Mouse (Mus musculus) common myeloid progenitor, adult 5-6 weeks (primary cell): ENCODE data around the gene Irgc1. TPM values are rescaled to one million over a fixed set of nuclear protein-coding genes. Genes with fewer than 3 reads are reported as not detected.

Experiments used
- ATAC-seq: replicated peaks from 2 replicates; pipeline ENCODE4 v1.8.0; 2016; ENCODE audit warnings: low read depth, mild to moderate bottlenecking, moderate TSS enrichment, inconsistent platforms; ENCODE audit not compliant: poor library complexity, severe bottlenecking
- total RNA-seq: library from RNA; stranded (forward); fragments of 200-1000, 187-1606 nt; gene quantifications from 2 replicates; pipeline ENCODE4 v1.2.3, GENCODE M21; 2017

Irgc1 gene
- total RNA-seq, 1 experiment from 2014 or later = not detected

GRCm38 (mm10) chr7:24441785-24442184 is 10.3 kb downstream of the Irgc1 start:
- peak; percentile 94 for ATAC-seq

DNA sequence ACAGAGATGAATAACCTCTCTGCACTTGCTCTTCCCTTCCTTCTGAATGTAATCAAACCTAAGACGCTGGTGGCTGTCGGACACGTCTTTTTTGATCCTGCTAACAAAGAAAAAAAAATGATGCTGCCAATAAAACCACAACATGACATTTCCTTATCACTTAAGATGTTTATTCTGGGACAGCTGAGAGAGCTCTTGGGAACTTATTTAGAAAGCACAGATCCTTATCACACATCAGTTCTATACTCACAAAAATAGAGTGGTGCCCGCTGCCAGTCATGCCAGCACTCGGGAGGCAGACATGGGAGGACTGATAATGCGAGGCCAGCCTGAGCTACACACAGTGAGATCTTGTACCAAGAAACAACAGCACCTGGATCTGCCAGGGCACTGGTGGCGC is 12.2 kb downstream of the Irgc1 start:
- ATAC-seq = no peak

- no peak for ATAC-seq
Measured at GRCm38 (mm10) chr7:24439191-24439590, 12.9 kb downstream of the Irgc1 start.

DNA sequence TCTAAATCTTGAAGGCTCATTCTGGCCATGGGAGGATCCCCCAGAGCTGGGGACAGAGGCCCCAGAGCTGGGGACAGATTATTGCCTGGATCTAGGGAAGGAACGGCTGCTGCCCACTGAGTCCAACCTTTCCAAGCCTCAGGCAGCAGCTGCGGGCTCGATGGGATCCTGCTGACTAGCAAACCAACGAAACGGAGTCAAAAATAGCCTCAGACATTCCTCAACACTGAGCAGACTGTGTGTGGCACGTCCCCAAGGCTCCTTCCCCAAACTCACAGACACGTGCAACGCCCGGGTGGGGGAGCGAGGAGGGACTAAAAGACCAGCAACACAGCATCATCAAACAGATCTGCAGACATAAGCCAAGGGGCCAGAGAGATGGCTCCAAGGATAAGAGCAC is 14.1 kb downstream of the Irgc1 start:
- no peak for ATAC-seq

DNA sequence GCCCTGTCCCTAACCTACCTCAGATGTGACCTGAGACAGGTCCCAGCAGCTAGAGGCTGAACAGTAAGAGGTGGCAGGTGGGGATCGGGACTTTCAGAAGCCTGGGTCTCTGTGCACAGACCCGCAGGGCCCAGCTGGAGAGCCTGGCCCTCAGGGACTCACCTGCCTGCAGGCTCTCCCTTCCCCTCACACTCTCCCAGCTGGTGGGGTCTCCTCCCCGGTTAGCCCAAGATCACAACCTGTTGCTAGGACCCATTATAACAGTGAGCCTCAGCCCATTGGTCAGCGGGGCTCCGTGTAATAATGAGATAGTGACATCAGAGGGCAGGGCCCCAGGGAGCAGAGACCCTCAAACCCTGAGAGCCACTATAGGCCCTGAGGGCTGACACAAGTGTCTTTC is 16.8 kb downstream of the Irgc1 start:
- ATAC-seq = no peak

DNA sequence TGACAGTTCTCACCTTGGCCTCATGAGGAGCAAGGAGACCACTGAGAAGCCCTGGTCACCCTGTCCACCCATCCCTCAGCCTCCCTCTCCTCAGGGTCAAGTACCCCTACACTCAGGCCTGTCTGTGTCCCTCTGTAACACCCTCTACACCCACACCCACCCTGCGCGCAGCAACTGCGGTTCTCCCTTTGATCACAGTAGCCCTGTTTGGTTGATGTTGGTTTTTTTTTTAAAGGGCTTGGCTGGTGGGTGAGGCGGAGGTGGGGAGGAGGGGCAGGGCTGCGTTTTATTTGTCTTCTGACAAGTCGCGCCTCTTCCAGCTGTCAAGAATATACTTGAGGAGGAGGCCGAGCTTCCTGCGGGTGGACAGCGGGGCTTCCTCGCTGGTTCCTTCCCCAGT is 20.4 kb downstream of the Irgc1 start:
- ATAC-seq = no peak

GRCm38 (mm10) chr7:24430551-24431345 is 21.3 kb downstream of the Irgc1 start:
- ATAC-seq = peak; percentile 45; the same call in 1 of the 2 replicates

DNA sequence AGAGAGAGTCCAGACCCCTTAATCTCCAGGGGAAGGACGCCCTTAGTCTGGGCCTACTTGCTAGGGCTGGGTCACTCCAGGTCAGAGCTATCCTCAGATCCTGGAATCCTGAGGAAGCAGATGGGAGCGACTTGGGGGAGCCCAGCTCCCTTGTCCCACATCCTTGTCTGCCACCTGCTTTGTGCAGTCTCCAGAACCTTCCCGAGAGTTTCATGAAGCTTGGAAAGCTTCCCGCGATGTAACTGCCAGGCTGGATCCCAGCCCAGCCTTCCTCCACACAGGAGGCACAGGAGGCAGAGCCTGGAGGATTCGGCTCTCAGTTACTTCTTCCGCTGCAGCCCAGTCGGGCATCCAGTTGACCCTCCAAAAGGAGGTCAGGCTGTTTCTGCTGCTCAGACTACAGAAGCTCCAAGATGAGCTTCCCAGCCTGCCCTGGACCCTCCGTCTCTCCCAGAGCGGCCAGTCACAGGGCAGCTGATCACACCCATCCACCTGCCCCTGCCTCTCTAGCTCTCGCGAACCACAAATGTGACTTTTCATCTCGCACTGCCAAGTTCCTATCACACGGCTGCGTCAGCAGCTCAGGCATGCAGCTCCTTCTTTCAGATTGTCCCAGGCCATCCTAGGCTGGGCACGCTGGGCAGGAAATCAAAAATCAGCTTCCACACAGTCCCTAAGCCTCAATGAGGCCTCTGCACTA is 22.5 kb downstream of the Irgc1 start:
- ATAC-seq = no peak

- ATAC-seq = no peak
Measured at GRCm38 (mm10) chr7:24428725-24429124, 23.4 kb downstream of the Irgc1 start.

- ATAC-seq = no peak
Measured at GRCm38 (mm10) chr7:24427168-24427567, 24.9 kb downstream of the Irgc1 start.

- no peak for ATAC-seq
Measured at GRCm38 (mm10) chr7:24425919-24426318, 26.2 kb downstream of the Irgc1 start.

DNA sequence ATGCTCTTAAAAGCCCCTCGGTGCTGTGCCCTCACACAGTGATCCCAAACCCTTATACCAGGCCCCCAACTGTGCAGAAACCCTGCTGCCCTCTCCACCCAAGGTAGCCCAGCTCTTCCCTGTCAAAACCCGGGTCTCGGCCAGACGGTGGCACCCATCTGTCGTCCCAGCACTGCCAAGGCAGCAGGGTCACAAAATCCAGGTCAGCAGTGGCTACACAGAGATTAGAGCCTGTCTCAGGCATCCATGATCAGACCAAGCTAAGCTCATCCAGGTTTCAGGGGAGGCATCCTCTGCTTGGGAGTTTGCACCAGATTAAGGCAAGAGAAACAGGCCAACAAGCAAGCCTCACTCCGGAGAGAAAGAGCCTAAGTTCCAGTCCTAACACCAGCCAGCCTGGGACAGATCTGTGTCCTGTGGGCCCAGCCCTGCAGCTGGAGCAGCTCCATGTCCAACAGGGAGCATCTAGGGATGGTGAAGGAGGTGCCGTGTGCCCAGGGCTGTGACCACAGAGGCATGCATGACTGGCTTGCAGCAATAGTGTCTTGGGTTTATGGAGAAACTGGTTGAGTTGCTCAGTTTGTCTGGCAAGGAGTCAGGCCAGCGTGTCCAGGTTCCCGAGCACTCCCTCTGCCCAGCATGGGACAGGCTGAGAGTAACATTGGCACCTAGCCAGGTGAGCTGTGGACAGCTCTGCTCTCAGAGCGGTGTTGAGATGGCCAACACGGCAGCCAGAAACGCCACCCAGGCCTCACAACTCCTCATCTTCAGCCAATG is 28.0 kb downstream of the Irgc1 start:
- ATAC-seq = no peak

GRCm38 (mm10) chr7:24423107-24423763 is 28.9 kb downstream of the Irgc1 start:
- ATAC-seq = no peak

- ATAC-seq = no peak
Measured at GRCm38 (mm10) chr7:24422251-24422650, 29.8 kb downstream of the Irgc1 start.

DNA sequence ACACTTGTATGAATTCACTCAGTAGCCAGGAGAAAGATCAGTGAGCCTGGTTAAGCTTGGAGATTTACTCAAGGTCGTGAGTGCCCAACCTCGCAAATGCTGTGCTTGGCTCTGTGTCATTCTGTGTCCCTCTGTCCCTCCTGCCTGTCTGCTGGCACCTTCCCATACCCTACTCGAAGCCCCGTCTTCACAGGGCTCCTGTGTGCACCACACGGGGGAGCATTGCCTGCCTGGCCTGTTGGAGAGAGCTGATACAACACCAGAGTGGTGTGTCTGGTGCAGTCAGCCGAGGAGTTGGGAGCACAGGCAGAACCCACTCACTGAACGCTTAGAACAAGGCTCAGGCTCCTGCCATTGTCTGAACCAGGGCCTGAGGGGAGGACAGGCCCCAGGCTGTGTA is 30.4 kb downstream of the Irgc1 start:
- ATAC-seq = no peak

DNA sequence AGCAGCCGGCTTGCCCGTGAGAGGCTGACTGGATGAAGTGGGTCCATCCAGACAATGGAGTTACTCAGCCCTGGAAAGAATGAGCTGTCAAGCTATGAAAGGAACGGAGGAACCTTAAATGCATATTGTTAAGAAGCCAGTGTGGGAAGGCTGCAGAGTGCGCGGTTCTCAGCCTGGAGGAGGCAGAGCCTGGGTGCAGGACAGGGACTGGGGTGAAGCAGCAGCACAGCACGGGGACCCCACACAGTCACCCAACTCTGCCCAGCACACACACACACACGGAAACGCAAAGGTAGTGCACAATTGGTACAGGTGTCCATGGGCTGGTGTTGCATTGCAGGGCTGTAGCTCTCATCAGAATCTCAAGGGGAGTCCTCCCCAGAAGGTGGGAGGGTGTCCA is 32.5 kb downstream of the Irgc1 start:
- ATAC-seq = no peak

- no peak for ATAC-seq
Measured at GRCm38 (mm10) chr7:24415261-24415660, 36.8 kb downstream of the Irgc1 start.

DNA sequence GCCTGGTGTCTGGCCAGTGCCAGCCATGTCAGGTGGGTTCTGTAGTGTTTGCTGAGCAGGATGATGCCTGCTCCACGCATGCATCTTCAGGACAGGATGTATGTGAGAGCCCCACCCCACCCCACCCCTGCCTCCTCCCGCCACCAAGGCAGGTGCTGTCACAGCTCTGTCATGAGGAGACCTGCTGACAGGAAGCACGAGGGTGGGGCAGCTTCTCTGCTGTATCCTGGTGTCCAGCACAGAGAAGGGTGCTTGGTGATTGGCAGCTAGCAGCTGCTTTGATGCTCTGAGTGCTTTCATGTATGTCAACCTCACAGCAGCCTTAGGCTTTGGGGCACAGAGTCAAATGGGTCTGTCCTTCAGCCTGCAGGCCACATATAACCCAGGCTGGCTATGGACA is 38.5 kb downstream of the Irgc1 start:
- ATAC-seq = no peak

- ATAC-seq = no peak
Measured at GRCm38 (mm10) chr7:24410831-24411230, 41.3 kb downstream of the Irgc1 start.

DNA sequence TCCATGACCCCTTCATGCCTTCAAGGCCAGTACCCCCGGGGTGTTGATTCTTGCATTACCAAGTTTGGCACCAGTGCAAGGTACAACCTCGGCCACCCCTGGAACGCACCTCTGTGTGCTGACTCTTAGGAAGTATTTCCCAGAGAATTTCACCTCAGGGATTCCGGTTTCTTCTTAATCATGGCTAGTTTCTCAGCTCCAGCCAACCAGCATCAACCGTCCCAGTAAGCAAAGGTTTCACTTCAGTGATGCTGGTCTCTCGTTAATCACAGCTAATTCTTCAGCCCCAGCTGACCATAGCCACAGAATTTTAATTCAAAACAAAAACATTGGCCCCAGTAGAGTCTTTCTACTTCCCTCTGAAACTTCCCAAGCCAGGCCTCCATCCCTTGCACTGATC is 42.0 kb downstream of the Irgc1 start:
- ATAC-seq = no peak
